Mouse (Mus musculus) left cerebral cortex, postnatal 36 days (tissue): ENCODE measurements around the gene Hpgd. TPM values are rescaled to one million over a fixed set of nuclear protein-coding genes. Genes with fewer than 3 reads are reported as not detected.

ENCODE experiments used
- DNase-seq, 2 experiments: peaks; one replicate each; pipeline ENCODE4 v3.0.0; 2021 to 2022; ENCODE audit warnings: low spot score in 2 of 2, mixed read lengths in 1 of 2
- intact Hi-C: fragments of 180-260 bp; cut with DNase I; formaldehyde crosslinking; loops from one replicate; pipeline ENCODE4 v1.15.1; 2025
- total RNA-seq, 2 experiments: library from RNA; stranded (reverse); gene quantifications; 2 replicates each; pipeline ENCODE4 v1.2.3; 2021

Hpgd gene
- total RNA-seq, 2 experiments from 2014 or later: 3.2 to 3.4 TPM

- DNase-seq: no peak
- intact Hi-C loops: no loop called here
These were observed 19.2 kb downstream of the Hpgd start for GRCm38 (mm10) chr8:56313622-56314021.

GRCm38 (mm10) chr8:56315189-56315588 is 20.8 kb downstream of the Hpgd start:
- no peak for DNase-seq
- intact Hi-C loops: no loop called here

- intact Hi-C loops: no loop called here
- DNase-seq: no peak
These were observed 28.9 kb downstream of the Hpgd start for GRCm38 (mm10) chr8:56323276-56323675.

- no peak for DNase-seq
- intact Hi-C loops: no loop called here
These were observed 33.3 kb downstream of the Hpgd start for GRCm38 (mm10) chr8:56327709-56328108.

GRCm38 (mm10) chr8:56328130-56328542 is 33.8 kb downstream of the Hpgd start:
- no peak for DNase-seq
- intact Hi-C loops: no loop called here

GRCm38 (mm10) chr8:56335390-56336000 is 41.1 kb downstream of the Hpgd start:
- intact Hi-C loops: no loop called here
- DNase-seq: no peak

- intact Hi-C loops: no loop called here
These were observed 42.4 kb downstream of the Hpgd start for GRCm38 (mm10) chr8:56336771-56337170.

GRCm38 (mm10) chr8:56343505-56343904 is 49.1 kb downstream of the Hpgd start:
- DNase-seq: peak in 1 of 2 experiments; percentile 7
- intact Hi-C loops: no loop called here

More at GRCm38 (mm10) chr8:56336771-56337170, 42.4 kb downstream of the Hpgd start:
- no peak for DNase-seq

GRCm38 (mm10) chr8:56343940-56344339 is 49.6 kb downstream of the Hpgd start:
- no peak for DNase-seq
- intact Hi-C loops: no loop called here

- DNase-seq: no peak
- intact Hi-C loops: no loop called here
These were observed 50.0 kb downstream of the Hpgd start for GRCm38 (mm10) chr8:56344359-56344758.

- no peak for DNase-seq
- intact Hi-C loops: no loop called here
These were observed 51.4 kb downstream of the Hpgd start for GRCm38 (mm10) chr8:56345641-56346420.

- no peak for DNase-seq
- intact Hi-C loops: no loop called here
These were observed 68.8 kb downstream of the Hpgd start for GRCm38 (mm10) chr8:56363180-56363579.
